Mouse (Mus musculus): ENCODE measurements around the gene Eif3l.

DNA sequence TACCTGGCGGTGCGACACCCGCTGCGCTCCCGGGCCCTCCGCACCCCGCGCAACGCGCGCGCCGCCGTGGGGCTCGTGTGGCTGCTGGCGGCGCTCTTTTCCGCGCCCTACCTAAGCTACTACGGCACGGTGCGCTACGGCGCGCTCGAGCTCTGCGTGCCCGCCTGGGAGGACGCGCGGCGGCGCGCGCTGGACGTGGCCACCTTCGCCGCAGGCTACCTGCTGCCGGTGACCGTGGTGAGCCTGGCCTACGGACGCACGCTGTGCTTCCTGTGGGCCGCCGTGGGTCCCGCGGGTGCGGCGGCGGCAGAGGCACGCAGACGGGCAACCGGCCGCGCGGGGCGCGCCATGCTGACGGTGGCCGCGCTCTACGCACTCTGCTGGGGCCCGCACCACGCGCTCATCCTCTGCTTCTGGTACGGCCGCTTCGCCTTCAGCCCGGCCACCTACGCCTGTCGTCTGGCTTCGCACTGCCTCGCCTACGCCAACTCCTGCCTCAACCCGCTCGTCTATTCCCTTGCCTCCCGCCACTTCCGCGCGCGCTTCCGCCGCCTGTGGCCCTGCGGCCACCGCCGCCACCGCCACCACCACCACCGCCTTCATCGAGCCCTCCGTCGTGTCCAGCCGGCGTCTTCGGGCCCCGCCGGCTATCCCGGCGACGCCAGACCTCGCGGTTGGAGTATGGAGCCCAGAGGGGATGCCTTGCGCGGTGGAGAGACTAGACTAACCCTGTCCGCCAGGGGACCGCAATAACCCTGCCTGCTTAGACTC, 32.1 kb upstream of the Eif3l start:
- TF ChIP-seq CTCF (IDR thresholded peaks at IDR 0.05; ENCODE audit: control insufficient read depth, insufficient read depth, low read length) (no peak), POLR2A (IDR thresholded peaks at IDR 0.05; ENCODE audit: borderline replicate concordance, control insufficient read depth, low read depth, low read length) (no peak)

Measured in bone marrow, adult 2 months (tissue).